Mouse (Mus musculus) right cerebral cortex, postnatal 10 days (tissue): Measurements from ENCODE around the gene Rad51b.
"Not testable (repeated sequence)": the region's sequence is repeated elsewhere in the genome, so short reads cannot be mapped to it uniquely, and the experiment has no call there.

Experiments
- DNase-seq, 2 experiments: peaks; one replicate each; pipeline ENCODE4 v3.0.0; 2021; ENCODE audit warnings: low spot score in 2 of 2

Gene Rad51b

DNA sequence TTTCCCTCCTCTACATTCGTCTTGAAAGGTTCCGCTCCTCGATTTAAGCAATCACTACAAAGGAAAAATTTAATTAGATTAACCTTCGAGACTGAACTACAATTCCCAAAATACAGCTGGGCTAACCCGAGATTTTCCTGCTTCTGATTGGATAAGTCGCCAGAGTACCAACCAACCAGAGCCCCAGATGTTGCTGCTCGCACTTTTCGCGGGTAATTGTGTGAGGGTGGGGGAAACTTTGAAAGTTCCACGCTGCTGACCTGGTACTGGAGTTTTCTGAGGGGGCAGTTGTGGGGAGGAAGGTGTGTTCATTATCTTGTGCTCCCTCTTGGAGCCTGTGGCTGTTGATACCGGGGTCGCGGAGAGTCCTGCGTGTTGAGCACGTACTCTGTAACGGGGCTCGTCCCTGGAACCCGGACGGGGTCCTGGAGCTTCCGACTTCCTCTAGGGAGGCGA lies at the start of gene Rad51b:
Gene Rad51b (plus strand): TSS at position 162 of the 456 bp plus-strand sequence.
- DNase-seq, result peak; percentile 82 to 92

DNA sequence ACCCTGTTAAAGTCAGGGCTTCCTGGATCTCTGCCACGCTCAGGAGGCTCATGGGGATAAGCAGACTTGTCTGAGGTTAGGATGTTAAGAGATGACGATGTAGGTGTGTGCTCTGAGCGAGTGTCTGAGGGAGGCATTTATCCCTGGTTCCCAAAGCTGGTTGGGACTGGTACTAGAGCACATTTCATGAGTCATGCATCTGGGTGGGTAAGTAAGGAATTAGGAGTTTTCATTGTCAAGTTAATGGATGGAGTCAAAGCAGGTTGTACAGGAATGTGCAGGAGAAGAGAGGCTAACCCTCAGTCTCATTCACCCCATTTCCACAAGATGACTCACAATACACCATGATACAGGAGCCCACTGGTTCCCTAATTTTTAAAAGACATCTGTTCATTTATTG lies 49.0 kb upstream of the Rad51b start:
- DNase-seq, result no peak

DNA sequence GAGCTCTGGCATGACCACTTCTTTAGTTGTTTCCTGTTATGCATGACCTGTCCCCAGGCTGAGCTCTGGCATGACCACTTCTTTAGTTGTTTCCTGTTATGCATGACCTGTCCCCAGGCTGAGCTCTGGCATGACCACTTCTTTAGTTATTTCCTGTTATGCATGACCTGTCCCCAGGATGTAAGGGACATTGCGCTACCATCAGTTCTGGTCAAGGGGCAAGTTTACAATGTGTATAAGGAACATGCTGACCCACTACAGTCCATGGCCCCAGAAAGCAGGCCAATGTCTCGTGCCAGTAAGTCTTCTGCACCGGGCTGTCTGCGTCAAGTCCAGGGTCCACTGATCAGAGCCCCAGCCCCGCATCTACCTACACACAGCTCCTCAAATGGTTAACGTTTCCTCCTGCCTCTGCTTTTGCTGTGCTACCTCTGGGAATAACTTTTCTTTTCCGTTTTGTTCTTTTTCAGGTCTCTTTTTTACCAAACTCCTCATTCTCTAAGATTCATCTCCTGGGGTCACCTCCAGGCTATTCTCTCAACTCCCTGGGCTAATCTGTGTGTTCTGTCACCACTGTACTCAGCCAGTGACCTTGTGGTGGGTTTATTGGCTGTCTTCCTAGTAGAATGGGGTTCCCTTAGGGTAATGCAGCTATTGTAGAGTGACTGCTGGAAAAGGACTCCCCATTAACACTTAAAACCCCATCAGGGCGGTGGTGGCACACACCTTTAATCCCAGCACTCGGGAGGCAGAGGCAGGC lies 43.6 kb upstream of the Rad51b start:
- no peak for DNase-seq

GRCm38 (mm10) chr12:79254975-79255374 lies 42.1 kb upstream of the Rad51b start:
- DNase-seq, result no peak

DNA sequence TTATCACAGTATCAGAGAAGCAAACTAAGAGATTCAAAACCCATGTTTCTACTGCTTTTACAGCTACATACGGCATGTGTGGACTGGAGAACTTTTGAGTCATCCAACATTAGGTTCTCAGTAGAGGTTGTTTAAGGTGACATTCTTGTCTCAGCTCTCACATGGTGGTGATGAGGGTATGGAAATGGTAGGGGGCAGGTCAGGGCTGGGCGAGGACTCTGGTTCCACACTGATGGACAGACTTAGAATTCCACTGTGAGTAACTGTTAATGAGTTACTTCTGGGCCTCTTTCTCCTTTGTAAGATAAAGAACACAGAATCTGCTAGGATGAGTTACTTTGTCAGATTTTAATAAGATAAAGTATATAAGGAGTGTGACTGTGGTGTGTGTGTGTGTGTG lies 36.9 kb upstream of the Rad51b start:
- DNase-seq, result no peak

DNA sequence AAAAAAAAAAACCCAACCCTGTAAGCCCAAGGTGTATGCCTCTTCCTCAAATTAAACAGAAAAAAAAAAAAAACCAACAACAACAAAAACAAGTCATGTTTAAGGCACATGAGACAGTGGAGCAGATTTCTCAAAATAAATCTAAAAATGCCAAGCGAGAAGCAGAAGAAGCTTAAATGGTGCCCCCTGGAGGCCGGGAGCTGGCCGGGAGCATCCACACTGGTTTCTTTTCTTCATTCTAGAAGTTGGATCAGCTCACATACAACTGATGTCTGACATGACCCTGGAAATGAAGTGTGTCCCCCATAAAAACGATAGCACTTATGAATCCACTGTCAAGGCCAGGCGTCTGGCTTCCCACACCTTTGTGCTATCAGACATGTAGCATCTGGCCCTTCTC lies 36.0 kb upstream of the Rad51b start:
- DNase-seq, result peak in 1 of 2 experiments; percentile 50

GRCm38 (mm10) chr12:79272604-79273003 lies 24.5 kb upstream of the Rad51b start:
- DNase-seq, result no peak

GRCm38 (mm10) chr12:79279513-79280115 lies 17.5 kb upstream of the Rad51b start:
- no peak for DNase-seq

DNA sequence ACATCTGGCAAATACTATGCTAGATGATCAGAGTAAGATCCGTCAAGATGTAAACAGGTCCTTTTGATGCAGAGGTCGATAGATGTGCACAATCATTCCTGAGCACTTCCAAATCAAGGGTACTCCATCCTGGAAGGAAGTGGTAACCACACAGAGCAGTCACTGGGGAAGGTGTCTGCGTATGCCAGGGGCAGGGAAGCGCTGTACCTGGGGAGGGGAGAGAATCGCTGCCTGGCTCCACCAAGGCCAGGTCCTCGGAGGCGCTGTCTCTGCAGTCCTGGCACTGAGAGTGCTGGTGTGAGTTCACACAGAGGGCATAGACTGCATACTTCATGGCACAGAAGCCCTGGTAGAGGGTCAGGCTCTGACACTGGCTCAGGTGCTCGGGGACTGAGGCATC lies 14.5 kb upstream of the Rad51b start:
- no peak for DNase-seq

DNA sequence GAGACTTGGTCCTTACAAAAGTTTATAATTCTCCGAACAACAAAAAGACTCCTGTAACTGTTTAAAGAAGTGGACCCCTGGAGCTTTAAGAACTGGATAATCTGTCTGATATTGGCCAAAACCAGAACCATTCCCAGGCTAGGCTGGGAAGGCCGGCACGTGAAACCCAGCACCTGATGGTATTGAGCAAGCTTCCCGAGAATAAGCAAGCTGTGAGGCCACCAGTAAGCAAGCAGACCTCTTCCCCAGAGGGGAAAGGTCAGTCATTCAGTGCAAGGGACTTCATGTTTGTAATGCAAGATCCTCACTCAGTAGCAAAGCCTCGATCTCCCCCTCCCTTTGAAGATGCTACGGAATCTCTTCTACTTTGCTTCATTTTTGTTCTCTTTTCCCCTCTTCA lies 4.2 kb upstream of the Rad51b start:
- no peak for DNase-seq

DNA sequence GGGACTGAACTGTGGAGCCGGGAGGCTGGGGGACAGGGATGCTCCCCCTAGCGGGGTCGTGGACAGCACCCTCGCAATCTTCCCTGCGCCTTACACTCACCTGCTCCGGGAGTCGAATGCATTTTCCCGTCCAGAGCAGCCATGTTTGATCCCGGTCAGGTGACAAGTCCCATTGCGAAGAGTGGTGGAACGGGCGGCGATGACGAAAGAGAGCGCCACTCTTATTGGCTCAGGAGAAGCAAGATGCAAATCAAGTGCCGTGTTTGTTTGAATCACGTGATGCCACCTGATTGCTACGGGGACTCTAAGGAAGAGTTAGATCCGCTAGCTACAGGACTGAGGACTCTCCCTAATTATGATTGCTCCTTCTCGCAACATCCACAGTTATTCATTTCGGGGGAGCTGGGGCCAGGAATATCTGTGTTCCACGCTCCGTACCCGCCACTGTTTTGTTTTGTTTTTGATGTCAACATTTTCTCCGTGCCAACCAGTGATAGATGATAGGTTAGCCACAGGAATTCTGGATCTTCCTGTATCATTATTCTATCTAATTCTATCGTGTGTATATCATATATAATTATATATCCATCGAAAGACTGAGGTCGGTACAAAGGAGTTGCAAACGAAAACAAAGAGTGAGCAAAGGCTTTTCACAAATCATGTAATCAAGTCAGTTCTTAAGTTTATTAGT lies 811 bp upstream of the Rad51b start, which contains the start of gene Zfyve26:
Gene Zfyve26 (minus strand): TSS at position 179 of the 691 bp plus-strand sequence.
- DNase-seq, result peak; percentile 97 to 99

DNA sequence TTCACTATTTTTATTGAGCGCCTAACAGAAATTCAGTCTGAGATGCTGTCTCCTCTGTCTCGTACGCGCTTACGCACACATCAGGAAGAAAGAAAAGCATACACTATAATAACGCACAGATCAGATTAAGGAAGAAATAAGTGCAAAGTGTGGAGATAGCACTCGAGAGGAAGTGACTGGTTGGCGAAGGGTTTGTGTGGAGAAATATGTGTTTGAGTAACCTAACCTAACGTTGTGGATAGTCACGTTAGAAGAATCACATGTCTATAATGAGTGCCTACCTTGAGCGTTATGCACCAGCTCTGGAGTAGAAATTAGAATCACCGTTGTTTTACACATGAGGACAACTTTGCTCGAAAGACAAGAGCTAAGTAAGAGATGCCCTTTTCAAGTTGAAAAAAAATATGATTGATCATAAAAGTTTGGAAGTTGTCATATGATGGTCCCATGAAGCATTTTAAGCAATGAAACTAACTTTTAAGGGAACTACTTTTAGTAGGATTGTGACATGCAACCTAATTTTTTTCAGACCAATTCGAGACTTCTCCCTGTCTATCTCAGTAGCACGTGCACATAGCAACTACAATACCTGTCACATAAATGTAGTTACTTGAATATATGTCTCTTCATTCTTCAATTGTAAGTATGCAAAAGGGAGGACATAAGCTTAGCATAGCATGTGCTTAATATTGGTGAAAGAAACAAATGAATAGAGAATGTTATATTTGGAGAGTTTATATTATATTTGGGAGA lies 978 bp downstream of the Rad51b start:
- no peak for DNase-seq

DNA sequence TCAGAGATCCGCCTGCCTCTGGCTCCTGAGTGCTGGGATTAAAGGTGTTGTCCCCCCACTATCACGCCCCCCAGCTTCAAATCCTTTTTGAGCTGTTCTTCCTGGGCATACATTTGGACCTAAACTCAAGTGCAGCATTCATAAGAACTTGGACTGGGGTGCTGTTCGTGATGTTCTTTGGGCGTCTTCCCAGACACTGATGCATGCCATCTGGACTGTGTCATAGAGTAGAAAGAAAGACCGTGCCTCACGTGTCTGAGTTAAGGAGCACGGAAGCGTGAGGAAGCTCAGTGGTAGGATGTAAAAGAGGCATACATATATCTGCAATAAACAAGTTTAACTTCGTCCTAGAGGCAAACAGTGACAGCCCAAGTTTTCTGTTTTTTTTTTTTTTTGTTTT lies 4.7 kb downstream of the Rad51b start:
- peak; percentile 59 to 63 for DNase-seq

- DNase-seq, result no peak
Observed at GRCm38 (mm10) chr12:79305131-79305530, 8.0 kb downstream of the Rad51b start.

DNA sequence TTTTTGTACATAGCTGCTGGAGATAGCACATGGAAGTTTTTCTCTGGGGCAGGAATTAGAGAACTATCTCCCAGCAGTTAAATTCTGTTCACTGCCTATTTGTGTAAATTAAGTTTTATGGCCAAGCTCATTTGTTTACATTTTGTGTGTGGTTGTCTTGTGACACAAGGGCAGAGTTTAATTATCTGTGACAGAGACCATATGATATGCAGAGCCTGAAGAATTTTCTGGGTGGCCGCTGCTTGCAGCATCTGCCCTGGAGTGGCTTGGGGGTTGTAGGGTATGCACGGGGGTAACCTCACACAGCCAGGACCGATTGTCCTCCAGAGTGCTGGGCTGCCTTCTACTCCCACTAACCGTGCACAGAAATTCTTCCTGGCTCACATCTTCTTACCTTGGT lies 8.9 kb downstream of the Rad51b start:
- DNase-seq, result no peak

DNA sequence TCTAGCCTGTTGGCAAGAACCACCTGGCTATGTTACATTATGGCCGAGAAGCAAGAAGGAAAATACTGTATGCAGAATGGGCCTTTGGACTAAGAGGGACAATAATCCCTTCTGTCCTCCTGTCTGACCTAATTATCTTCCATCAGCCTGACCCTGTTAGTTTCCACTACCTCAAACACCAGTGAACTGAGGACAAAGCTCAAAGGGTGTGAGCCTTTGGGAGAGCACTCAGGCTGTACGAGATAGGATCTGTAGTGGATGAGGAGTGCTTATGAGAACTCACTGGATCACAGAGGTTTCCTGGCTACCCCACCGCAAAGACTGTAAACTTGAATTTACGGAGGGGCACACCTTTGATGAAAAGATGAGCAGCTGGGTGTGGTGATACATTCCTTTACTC lies 16.6 kb downstream of the Rad51b start:
- DNase-seq, result no peak

DNA sequence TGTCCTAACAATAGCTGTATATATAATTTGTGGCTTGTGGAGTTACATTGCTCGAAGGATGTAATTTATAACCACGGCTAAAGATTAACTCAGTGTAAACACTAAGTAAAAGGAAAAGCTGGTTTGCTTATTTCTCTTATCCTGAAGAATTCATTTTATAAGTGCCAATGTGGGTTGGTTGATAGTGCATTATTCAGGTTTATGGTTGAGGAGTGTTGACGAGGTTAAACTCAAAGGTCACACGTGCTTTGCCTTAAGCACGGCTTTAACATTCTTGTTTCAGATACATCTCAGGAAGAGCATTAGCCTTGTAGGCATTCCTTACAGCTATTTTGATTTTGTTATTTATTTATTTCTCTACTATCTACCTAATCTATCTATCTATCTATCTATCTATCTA lies 20.3 kb downstream of the Rad51b start:
- DNase-seq, result no peak

GRCm38 (mm10) chr12:79320895-79321294 lies 23.8 kb downstream of the Rad51b start:
- DNase-seq, result peak in 1 of 2 experiments; percentile 30

GRCm38 (mm10) chr12:79322539-79322938 lies 25.5 kb downstream of the Rad51b start:
- DNase-seq, result not testable (repeated sequence)

DNA sequence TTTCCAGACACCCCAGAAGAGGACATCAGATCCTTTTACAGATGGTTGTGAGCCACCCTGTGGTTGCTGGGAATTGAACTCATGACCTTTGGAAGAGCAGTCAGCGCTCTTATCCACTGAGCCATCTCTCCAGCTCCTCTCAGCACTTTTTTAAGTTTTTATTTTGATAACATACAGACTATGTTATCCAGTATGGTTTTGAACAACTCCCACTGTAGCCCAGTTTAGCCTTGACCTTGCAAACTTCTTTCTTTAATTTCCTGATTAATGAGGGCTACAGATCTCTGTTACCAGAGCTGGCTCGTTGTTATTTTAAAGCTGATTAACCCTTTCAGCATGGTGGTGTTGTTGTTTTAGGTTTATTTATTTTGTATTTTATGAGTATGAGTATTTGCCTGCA lies 29.2 kb downstream of the Rad51b start:
- no peak for DNase-seq

- no peak for DNase-seq
Observed at GRCm38 (mm10) chr12:79326745-79327144, 29.7 kb downstream of the Rad51b start.

DNA sequence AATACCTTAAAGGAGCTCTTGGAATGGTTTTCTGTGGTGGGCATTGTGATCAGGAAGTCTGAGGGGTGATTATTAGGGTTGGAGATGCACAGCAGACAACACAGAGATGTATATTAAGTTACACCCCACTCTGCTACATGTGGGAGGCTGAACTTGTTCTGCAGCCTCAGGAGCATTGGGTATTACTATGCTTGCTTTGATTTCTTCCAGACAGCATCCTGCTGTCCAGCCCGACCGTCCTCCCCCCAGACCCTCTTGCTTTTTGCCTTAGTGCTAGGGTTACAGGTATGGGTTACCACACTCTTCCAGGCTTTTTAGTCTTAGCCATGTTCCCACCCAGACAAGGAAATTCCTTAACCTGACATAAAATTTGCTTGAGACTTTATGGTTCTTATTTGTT lies 30.8 kb downstream of the Rad51b start:
- no peak for DNase-seq
